Mouse (Mus musculus): Measurements from ENCODE around the gene Slc10a3. TPM values are rescaled to one million over a fixed set of nuclear protein-coding genes. Genes with fewer than 3 reads are reported as not detected.

Slc10a3 gene
- polyA plus RNA-seq, 1 experiment from 2014 or later = 21.1 TPM

DNA sequence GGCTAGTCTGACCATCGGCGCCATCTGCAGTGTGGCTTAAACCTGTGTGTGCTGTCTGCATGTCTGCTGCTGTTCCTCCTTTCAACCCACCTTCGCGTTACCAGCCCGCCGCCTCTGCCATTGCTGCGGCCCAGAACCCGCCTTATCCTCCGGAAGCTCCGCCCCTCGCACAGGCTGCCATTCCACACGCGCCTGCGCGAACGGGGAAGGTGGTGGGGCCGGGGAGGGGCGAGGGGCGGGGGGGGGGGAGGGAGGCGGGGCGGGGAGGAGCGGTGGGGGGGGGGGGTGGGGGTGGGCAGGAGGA lies 19.7 kb downstream of the Slc10a3 start, which contains the start of gene Lage3:
Gene Lage3 (minus strand): TSS at position 152 of the 304 bp plus-strand sequence.
- peak within 1 kb of the TSS; percentile 59 for H3K27ac ChIP-seq

DNA sequence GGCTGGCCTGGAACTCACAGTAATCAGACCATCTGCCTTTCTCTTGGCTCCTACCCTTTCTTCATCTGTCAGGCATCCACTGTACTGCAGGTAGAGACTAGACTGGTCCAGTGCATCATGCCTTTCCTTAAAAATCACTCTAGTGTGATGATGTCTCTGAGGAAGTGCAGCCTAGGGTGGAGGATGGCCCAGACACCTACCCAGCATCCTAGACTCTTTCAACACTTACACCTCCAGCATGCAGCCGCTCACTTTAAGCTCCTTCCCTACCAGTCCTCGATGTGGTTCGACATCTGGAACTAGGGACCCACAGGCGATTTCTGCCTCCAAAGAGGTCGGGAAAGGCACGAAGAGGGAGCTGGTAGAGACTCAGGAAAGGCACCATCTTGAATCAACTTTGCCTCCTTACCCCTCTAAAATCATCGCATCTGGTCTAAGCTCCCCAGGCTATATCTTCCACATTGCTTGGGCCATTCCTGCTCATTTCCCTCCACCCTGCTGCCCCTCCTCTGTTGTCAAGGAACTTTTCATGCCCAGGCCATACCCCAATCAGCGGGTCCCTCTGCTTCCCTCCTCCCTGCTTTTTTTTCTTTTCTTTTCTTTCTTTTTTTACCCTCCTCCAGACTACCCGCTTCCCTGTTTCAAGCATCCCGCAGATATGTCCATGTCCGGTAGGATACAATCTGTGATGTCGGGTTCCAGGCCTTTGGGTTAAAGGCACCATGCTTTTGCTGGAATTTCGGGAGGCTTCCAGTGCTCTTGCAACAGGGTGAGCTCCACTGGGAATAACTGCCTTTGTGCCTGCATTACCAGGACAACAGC lies 20.3 kb downstream of the Slc10a3 start:
- Histone ChIP-seq H3K4me1 (no peaks in the 10 kb centered on the region), H3K27ac (peak overlapping the region; percentile 59), H3K4me2 (peak overlapping the region; percentile 60), H3K4me3 (peak overlapping the region; percentile 49), H3K36me3 (no peaks in the 10 kb centered on the region), H3K27me3 (no peaks in the 10 kb centered on the region), H3K9me3 (no peaks in the 10 kb centered on the region), H3K9ac (peak overlapping the region; percentile 51)
- peak; percentile 42 for ATAC-seq (ENCODE audit: borderline replicate concordance, extremely low read depth, low FRiP score, low TSS enrichment)
- WGBS = 25% methylated on average over 13 of the region's 13 CpGs

More for the DNA sequence above, 19.7 kb downstream of the Slc10a3 start, which contains the start of gene Lage3:
- 15% methylated on average over 15 of the region's 22 CpGs for WGBS
- H3K4me1 ChIP-seq = no peaks in the 10 kb centered on the region
- H3K36me3 ChIP-seq = no peaks in the 10 kb centered on the region
- peak within 1 kb of the TSS; percentile 51 for H3K9ac ChIP-seq
- H3K4me2 ChIP-seq = peak within 1 kb of the TSS; percentile 60
- peak; percentile 83 for ATAC-seq (ENCODE audit: borderline replicate concordance, extremely low read depth, low FRiP score, low TSS enrichment)
- no peaks in the 10 kb centered on the region for H3K9me3 ChIP-seq
- peak within 1 kb of the TSS; percentile 49 for H3K4me3 ChIP-seq
- no peaks in the 10 kb centered on the region for H3K27me3 ChIP-seq

DNA sequence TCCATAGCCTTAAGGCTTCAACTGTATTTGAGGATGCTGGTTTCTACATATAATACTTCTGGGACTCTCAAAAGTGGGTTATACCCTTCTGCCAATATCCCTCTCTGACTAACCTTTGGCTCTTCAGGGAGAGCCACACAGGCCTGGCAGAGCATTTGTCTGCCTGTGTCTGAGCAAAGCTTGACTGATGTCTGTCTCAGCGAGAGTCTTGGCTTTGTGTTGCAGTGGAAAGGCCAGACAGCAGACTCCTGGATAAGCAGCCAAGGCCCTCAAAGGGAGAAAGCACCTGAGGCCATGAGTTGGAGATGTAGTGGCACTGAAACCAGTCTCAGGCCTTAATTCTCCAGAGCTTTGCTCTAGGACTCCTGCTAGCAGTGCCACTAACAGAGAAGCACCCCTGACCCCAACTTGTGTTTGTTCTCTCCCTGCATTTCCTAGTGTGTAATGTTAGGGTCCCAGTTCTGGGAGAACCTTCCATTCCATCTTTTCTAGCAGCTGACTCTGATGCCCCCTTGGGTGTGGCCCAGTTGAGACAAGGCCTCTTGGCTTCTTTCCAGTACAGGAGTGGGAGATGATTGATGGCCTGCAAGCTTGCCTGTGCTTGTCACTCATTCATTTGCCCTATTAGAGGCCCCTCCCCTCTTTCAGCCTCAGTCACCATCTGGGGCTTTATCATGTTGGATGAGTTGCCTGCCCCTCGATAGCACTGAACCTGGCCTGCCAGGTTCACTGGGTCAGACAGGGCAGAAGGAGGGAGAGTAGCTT lies 42.8 kb downstream of the Slc10a3 start:
- 31% methylated on average over 2 of the region's 2 CpGs for WGBS
- H3K4me2 ChIP-seq = peak overlapping the region; percentile 66
- H3K9ac ChIP-seq = no peak overlapping the region
- H3K36me3 ChIP-seq = no peaks in the 10 kb centered on the region
- no peaks in the 10 kb centered on the region for H3K9me3 ChIP-seq
- peak overlapping the region; percentile 49; the same call in 1 of the 2 replicates for H3K4me3 ChIP-seq
- 0 out of 2 replicates have a peak, but pooled peaks cover 6% of the 10 kb centered on the region for H3K4me1 ChIP-seq
- ATAC-seq (ENCODE audit: borderline replicate concordance, extremely low read depth, low FRiP score, low TSS enrichment) = no peak
- no peaks in the 10 kb centered on the region for H3K27me3 ChIP-seq
- H3K27ac ChIP-seq = no peak overlapping the region

DNA sequence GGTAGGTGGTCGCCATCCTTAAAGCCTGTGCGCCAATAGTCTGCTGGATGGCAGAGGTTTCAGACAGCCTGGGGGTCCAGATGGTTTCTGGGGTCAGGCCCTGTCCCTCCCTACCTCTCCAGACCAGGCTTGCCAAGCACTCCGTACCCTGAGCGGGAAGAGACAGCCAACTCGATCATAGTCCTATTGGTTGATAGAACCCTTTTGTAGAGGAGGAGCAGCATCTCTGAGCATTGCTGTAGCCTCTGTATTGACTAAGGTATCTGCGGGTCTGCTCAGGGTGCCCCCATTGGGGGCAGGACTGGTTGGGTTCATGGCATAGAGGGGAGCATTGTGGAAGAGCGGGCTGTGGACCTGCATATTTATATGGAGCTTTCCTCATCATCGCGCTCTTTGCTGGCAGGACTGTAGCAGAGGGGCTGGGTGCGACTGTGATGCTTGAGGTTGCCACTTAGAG lies 43.9 kb downstream of the Slc10a3 start:
- Histone ChIP-seq H3K27me3 (no peaks in the 10 kb centered on the region), H3K4me1 (0 out of 2 replicates have a peak, but pooled peaks cover 6% of the 10 kb centered on the region), H3K9me3 (no peaks in the 10 kb centered on the region), H3K36me3 (no peaks in the 10 kb centered on the region), H3K27ac (no peak overlapping the region), H3K4me2 (peak overlapping the region; percentile 66), H3K9ac (peak overlapping the region; percentile 56), H3K4me3 (peak overlapping the region; percentile 49)
- WGBS = 14% methylated on average over 10 of the region's 10 CpGs
- ATAC-seq (ENCODE audit: borderline replicate concordance, extremely low read depth, low FRiP score, low TSS enrichment) = 0 out of 2 replicates have a peak, but pooled peaks have one; percentile 13

GRCm38 (mm10) chrX:74328725-74329161 lies 44.4 kb downstream of the Slc10a3 start, which contains the start of gene Plxna3:
Gene Plxna3, plus strand, starts transcription at chrX:74329066.
- H3K36me3 ChIP-seq = no peaks in the 10 kb centered on the region
- H3K4me3 ChIP-seq = peak within 1 kb of the TSS; percentile 49
- H3K27ac ChIP-seq = peak within 1 kb of the TSS; percentile 78
- peak within 1 kb of the TSS; percentile 66 for H3K4me2 ChIP-seq
- peak within 1 kb of the TSS; percentile 56 for H3K9ac ChIP-seq
- peak; percentile 95 for ATAC-seq (ENCODE audit: borderline replicate concordance, extremely low read depth, low FRiP score, low TSS enrichment)
- WGBS = 18% methylated on average over 25 of the region's 30 CpGs
- H3K9me3 ChIP-seq = no peaks in the 10 kb centered on the region
- no peaks in the 10 kb centered on the region for H3K27me3 ChIP-seq
- 0 out of 2 replicates have a peak, but pooled peaks cover 6% of the 10 kb centered on the region for H3K4me1 ChIP-seq

Other genes with a start within 250 kb of the Slc10a3 start
- gene Opn1mw, start 245.9 kb downstream of the Slc10a3 start, polyA plus RNA-seq (2015; fragmentation: Nextera tagmentation; extraction: Ambion mirVana) = not detected in 2 replicates
- gene Mecp2, start 238.0 kb downstream of the Slc10a3 start, polyA plus RNA-seq (2015; fragmentation: Nextera tagmentation; extraction: Ambion mirVana) = 13.1 and 15.1 TPM in 2 replicates
- not detected in 2 replicates for gene Tex28, start 205.5 kb downstream of the Slc10a3 start, polyA plus RNA-seq (2015; fragmentation: Nextera tagmentation; extraction: Ambion mirVana)
- not detected in 2 replicates for gene Tktl1, start 196.1 kb downstream of the Slc10a3 start, polyA plus RNA-seq (2015; fragmentation: Nextera tagmentation; extraction: Ambion mirVana)
- gene Flna, start 123.5 kb downstream of the Slc10a3 start, polyA plus RNA-seq (2015; fragmentation: Nextera tagmentation; extraction: Ambion mirVana) = 361 and 366 TPM in 2 replicates
- gene Emd, start 118.7 kb downstream of the Slc10a3 start, polyA plus RNA-seq (2015; fragmentation: Nextera tagmentation; extraction: Ambion mirVana) = 23.2 and 24.7 TPM in 2 replicates
- 846 and 923 TPM in 2 replicates for gene Rpl10, start 102.5 kb downstream of the Slc10a3 start, polyA plus RNA-seq (2015; fragmentation: Nextera tagmentation; extraction: Ambion mirVana)
- 78.8 and 83.8 TPM in 2 replicates for gene Taz, start 91.4 kb downstream of the Slc10a3 start, polyA plus RNA-seq (2015; fragmentation: Nextera tagmentation; extraction: Ambion mirVana)
- 11.2 and 15.8 TPM in 2 replicates for gene Dnase1l1, start 91.0 kb downstream of the Slc10a3 start, polyA plus RNA-seq (2015; fragmentation: Nextera tagmentation; extraction: Ambion mirVana)
- 134 and 138 TPM in 2 replicates for gene Atp6ap1, start 76.3 kb downstream of the Slc10a3 start, polyA plus RNA-seq (2015; fragmentation: Nextera tagmentation; extraction: Ambion mirVana)
- 154 and 193 TPM in 2 replicates for gene Gdi1, start 68.4 kb downstream of the Slc10a3 start, polyA plus RNA-seq (2015; fragmentation: Nextera tagmentation; extraction: Ambion mirVana)
- 63.2 and 63.9 TPM in 2 replicates for gene Fam50a, start 60.3 kb downstream of the Slc10a3 start, polyA plus RNA-seq (2015; fragmentation: Nextera tagmentation; extraction: Ambion mirVana)
- 8.8 and 9.8 TPM in 2 replicates for gene Plxna3, start 44.3 kb downstream of the Slc10a3 start, polyA plus RNA-seq (2015; fragmentation: Nextera tagmentation; extraction: Ambion mirVana)
- 104 and 119 TPM in 2 replicates for gene Lage3, start 19.7 kb downstream of the Slc10a3 start, polyA plus RNA-seq (2015; fragmentation: Nextera tagmentation; extraction: Ambion mirVana)
- 83.2 and 84.1 TPM in 2 replicates for gene Ubl4a, start 131 bp downstream of the Slc10a3 start, polyA plus RNA-seq (2015; fragmentation: Nextera tagmentation; extraction: Ambion mirVana)
- 39.6 and 46.7 TPM in 2 replicates for gene Fam3a, start 19.9 kb upstream of the Slc10a3 start, polyA plus RNA-seq (2015; fragmentation: Nextera tagmentation; extraction: Ambion mirVana)
- gene Ikbkg, start 19.9 kb upstream of the Slc10a3 start, polyA plus RNA-seq (2015; fragmentation: Nextera tagmentation; extraction: Ambion mirVana) = 18.5 and 18.6 TPM in 2 replicates
- 46.8 and 51.5 TPM in 2 replicates for gene G6pdx, start 55.8 kb upstream of the Slc10a3 start, polyA plus RNA-seq (2015; fragmentation: Nextera tagmentation; extraction: Ambion mirVana)
- not detected in 2 replicates for gene Gm6880, start 108.0 kb upstream of the Slc10a3 start, polyA plus RNA-seq (2015; fragmentation: Nextera tagmentation; extraction: Ambion mirVana)
- not detected in 2 replicates for gene Olfr1326-ps1, start 201.5 kb upstream of the Slc10a3 start, polyA plus RNA-seq (2015; fragmentation: Nextera tagmentation; extraction: Ambion mirVana)
- not detected in 2 replicates for gene Olfr1325, start 219.3 kb upstream of the Slc10a3 start, polyA plus RNA-seq (2015; fragmentation: Nextera tagmentation; extraction: Ambion mirVana)